Mouse (Mus musculus) neural tube, embryonic 14.5 days (tissue): ENCODE results near the gene Cdh24. TPM values are rescaled to one million over a fixed set of nuclear protein-coding genes. Genes with fewer than 3 reads are reported as not detected.

Experiments
- ATAC-seq: fragments of 200-750 bp; cut with Nextera tagmentation; 2 replicates; pipeline ENCODE4 v1.8.0; 2017; ENCODE audit warnings: low read depth, mild to moderate bottlenecking, moderate TSS enrichment, moderate library complexity
- H3K27ac ChIP-seq: fragments of 300-500 bp; sonication (generic); 2 replicates; pipeline ENCODE4 v1.5.1; 2014; ENCODE audit warnings: low read depth, mild to moderate bottlenecking, control low read depth, low read length, moderate library complexity, mixed read lengths
- H3K27me3 ChIP-seq: fragments of 300-500 bp; sonication (generic); 2 replicates; pipeline ENCODE4 v1.6.1; 2014; ENCODE audit warnings: low read length; ENCODE audit not compliant: control insufficient read depth, insufficient read depth
- H3K36me3 ChIP-seq: fragments of 300-500 bp; sonication (generic); 2 replicates; pipeline ENCODE4 v1.6.1; 2014; ENCODE audit warnings: low read length, mixed read lengths; ENCODE audit not compliant: control insufficient read depth, insufficient read depth
- H3K4me1 ChIP-seq: fragments of 300-500 bp; sonication (generic); 2 replicates; pipeline ENCODE4 v1.6.1; 2014; ENCODE audit warnings: low read length; ENCODE audit not compliant: control insufficient read depth, insufficient read depth
- H3K4me2 ChIP-seq: fragments of 300-500 bp; sonication (generic); 2 replicates; pipeline ENCODE4 v1.6.1; 2014; ENCODE audit warnings: mild to moderate bottlenecking, low read depth, low read length, control low read depth
- H3K4me3 ChIP-seq: fragments of 300-500 bp; sonication (generic); 2 replicates; pipeline ENCODE4 v1.5.1; 2014; ENCODE audit warnings: low read depth, low read length, control low read depth, mixed read lengths
- H3K9ac ChIP-seq: fragments of 300-500 bp; sonication (generic); replicated peaks from 2 replicates; pipeline ENCODE4 v1.6.1; 2014; ENCODE audit warnings: low read depth, mild to moderate bottlenecking, control low read depth, low read length, mixed read lengths
- H3K9me3 ChIP-seq: fragments of 300-500 bp; sonication (generic); 2 replicates; pipeline ENCODE4 v1.6.1; 2016; ENCODE audit warnings: low read length; ENCODE audit not compliant: control insufficient read depth
- WGBS: fragments of 180-500 bp; shearing (Covaris S2); extraction: QIAGEN DNeasy Blood & Tissue Kit; methylation state at CpG from one replicate; pipeline ENCODE4 v1.1.7; 2014; 5-methylcytosine and 5-hydroxymethylcytosine counted together
- microRNA counts: library from miRNA; unstranded; fragments of <30 nt; microRNA quantifications from one replicate; lab custom pipeline; 2016
- microRNA-seq: library from miRNA; unstranded; fragments of <30 nt; microRNA quantifications from one replicate; pipeline ENCODE4, GENCODE M21; 2016
- polyA plus RNA-seq: library from polyadenylated mRNA; unstranded; fragments of >200 nt; fragmentation: Nextera tagmentation; extraction: Ambion mirVana; gene quantifications from 2 replicates; pipeline ENCODE4 v1.2.1, GENCODE M21; 2014

Cdh24 gene
- polyA plus RNA-seq, 1 experiment from 2014 or later = 12.5 TPM

- 40% methylated on average over 10 of the region's 10 CpGs for WGBS
- Histone ChIP-seq H3K27ac (peak overlapping the region; percentile 72), H3K27me3 (no peaks in the 10 kb centered on the region), H3K36me3 (no peaks in the 10 kb centered on the region), H3K9me3 (no peaks in the 10 kb centered on the region), H3K4me2 (no peak overlapping the region), H3K4me3 (no peak overlapping the region), H3K4me1 (peaks cover 8% of the 10 kb centered on the region; the same call in 1 of the 2 replicates), H3K9ac (no peak overlapping the region; the same call in 1 of the 2 replicates)
- ATAC-seq = peak; percentile 50; the same call in 1 of the 2 replicates
These were observed 48.7 kb downstream of the Cdh24 start for GRCm38 (mm10) chr14:54592319-54592934.

DNA sequence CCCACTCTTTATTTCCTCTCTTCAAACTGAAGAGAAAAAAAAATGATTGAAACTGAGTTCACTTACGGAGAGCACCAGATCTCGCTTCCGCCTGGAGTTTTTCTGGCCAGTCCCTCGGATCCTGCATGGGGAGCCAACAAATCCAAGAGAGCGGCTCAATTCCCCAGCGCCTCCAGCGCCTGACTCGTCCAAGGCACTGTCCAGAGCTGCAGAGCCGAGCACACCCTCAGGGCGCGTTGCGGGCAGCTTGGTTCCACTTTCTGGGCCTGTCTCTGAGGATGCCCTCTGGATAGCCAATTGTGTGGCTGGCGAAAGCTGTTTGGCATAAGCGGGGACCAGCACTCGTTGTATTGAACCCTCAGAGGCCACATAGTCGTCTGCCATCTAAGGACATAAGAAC is 50.1 kb downstream of the Cdh24 start:
- Histone ChIP-seq H3K4me3 (no peak overlapping the region), H3K4me2 (no peak overlapping the region), H3K9me3 (no peaks in the 10 kb centered on the region), H3K9ac (no peak overlapping the region), H3K27ac (no peak overlapping the region), H3K27me3 (no peaks in the 10 kb centered on the region), H3K36me3 (no peaks in the 10 kb centered on the region), H3K4me1 (peaks cover 8% of the 10 kb centered on the region; the same call in 1 of the 2 replicates)
- ATAC-seq = no peak
- 92% methylated on average over 16 of the region's 16 CpGs for WGBS

GRCm38 (mm10) chr14:54583681-54584338 is 57.4 kb downstream of the Cdh24 start:
- 43% methylated on average over 7 of the region's 7 CpGs for WGBS
- Histone ChIP-seq H3K27ac (no peak overlapping the region), H3K4me1 (no peaks in the 10 kb centered on the region), H3K27me3 (no peaks in the 10 kb centered on the region), H3K9me3 (no peaks in the 10 kb centered on the region), H3K4me3 (no peak overlapping the region), H3K4me2 (no peak overlapping the region), H3K36me3 (no peaks in the 10 kb centered on the region), H3K9ac (no peak overlapping the region)
- peak; percentile 55; the same call in 1 of the 2 replicates for ATAC-seq

- Histone ChIP-seq H3K27ac (no peak overlapping the region), H3K4me1 (peaks cover 3% of the 10 kb centered on the region; the same call in 1 of the 2 replicates), H3K4me3 (no peak overlapping the region), H3K9me3 (no peaks in the 10 kb centered on the region), H3K4me2 (no peak overlapping the region), H3K36me3 (no peaks in the 10 kb centered on the region), H3K9ac (no peak overlapping the region), H3K27me3 (no peaks in the 10 kb centered on the region)
- ATAC-seq = no peak
- 93% methylated on average over 9 of the region's 9 CpGs for WGBS
These were observed 58.6 kb downstream of the Cdh24 start for GRCm38 (mm10) chr14:54582536-54582935.

MicroRNA genes within 50 kb of the gene (microRNA counts, 519-probe panel; counts per million panel counts)
- not detected for microRNA mmu-miR-686 (lab: Ali Mortazavi, UCI)

Small RNA genes within 50 kb of the gene (microRNA-seq; reads per million reads assigned to microRNA genes)
- not detected for gene Mir686
- 2.3 reads per million for gene Mir6948

Other genes starting within 250 kb of the Cdh24 start
- gene Slc7a7, start 223.6 kb downstream of the Cdh24 start, polyA plus RNA-seq = 2.6 and 7.1 TPM in 2 replicates
- 258 and 280 TPM in 2 replicates for gene Mrpl52, start 214.5 kb downstream of the Cdh24 start, polyA plus RNA-seq
- gene Mmp14, start 209.8 kb downstream of the Cdh24 start, polyA plus RNA-seq = 24.7 and 49.0 TPM in 2 replicates
- gene Lrp10, start 177.2 kb downstream of the Cdh24 start, polyA plus RNA-seq = 26.0 and 35.8 TPM in 2 replicates
- gene Rem2, start 165.3 kb downstream of the Cdh24 start, polyA plus RNA-seq = 42.1 and 42.8 TPM in 2 replicates
- gene Prmt5, start 123.8 kb downstream of the Cdh24 start, polyA plus RNA-seq = 97.9 and 99.1 TPM in 2 replicates
- gene Haus4, start 86.7 kb downstream of the Cdh24 start, polyA plus RNA-seq = 22.0 and 23.0 TPM in 2 replicates
- 2.3 and 5.7 TPM in 2 replicates for gene Ajuba, start 63.8 kb downstream of the Cdh24 start, polyA plus RNA-seq
- gene 4931414P19Rik, start 35.4 kb downstream of the Cdh24 start, polyA plus RNA-seq = 4.6 and 5.0 TPM in 2 replicates
- 428 and 435 TPM in 2 replicates for gene Psmb5, start 23.3 kb downstream of the Cdh24 start, polyA plus RNA-seq
- gene Psmb11, start 19.9 kb downstream of the Cdh24 start, polyA plus RNA-seq = 0.05 and 0.26 TPM in 2 replicates
- not detected in 2 replicates for gene Gm17606, start 412 bp downstream of the Cdh24 start, polyA plus RNA-seq
- 77.4 and 79.8 TPM in 2 replicates for gene 1700123O20Rik, start 44.9 kb upstream of the Cdh24 start, polyA plus RNA-seq
- 101 and 118 TPM in 2 replicates for gene Acin1, start 45.6 kb upstream of the Cdh24 start, polyA plus RNA-seq
- 0.20 TPM in 1 of 2 replicates, not detected in the other for gene Gm29776, start 57.5 kb upstream of the Cdh24 start, polyA plus RNA-seq
- gene Cebpe, start 70.8 kb upstream of the Cdh24 start, polyA plus RNA-seq = not detected in 2 replicates
- gene Slc7a8, start 140.6 kb upstream of the Cdh24 start, polyA plus RNA-seq = 7.3 and 8.5 TPM in 2 replicates
- gene Rnf212b, start 172.8 kb upstream of the Cdh24 start, polyA plus RNA-seq = not detected in 2 replicates
- gene Homez, start 229.6 kb upstream of the Cdh24 start, polyA plus RNA-seq = 10.0 and 11.7 TPM in 2 replicates
- gene Ppp1r3e, start 236.2 kb upstream of the Cdh24 start, polyA plus RNA-seq = 3.8 and 7.2 TPM in 2 replicates
- gene Bcl2l2, start 242.0 kb upstream of the Cdh24 start, polyA plus RNA-seq = 4.8 and 5.3 TPM in 2 replicates
- not detected in 2 replicates for gene Gm20521, start 242.1 kb upstream of the Cdh24 start, polyA plus RNA-seq